Mouse (Mus musculus) CD4-positive, CD25-positive, alpha-beta regulatory T cell, adult 2 months (primary cell): ENCODE data around the gene Pacs1.

Source experiments
- DNase-seq: peaks from one replicate; pipeline ENCODE4 v3.0.0-alpha.2; 2012; ENCODE audit warnings: low read depth, low spot score

The Pacs1 gene

GRCm38 (mm10) chr19:5272801-5273733 lies at the start of gene Pacs1:
TSS of gene Pacs1 (minus strand) at chr19:5273119.
- peak; percentile 95 for DNase-seq

DNA sequence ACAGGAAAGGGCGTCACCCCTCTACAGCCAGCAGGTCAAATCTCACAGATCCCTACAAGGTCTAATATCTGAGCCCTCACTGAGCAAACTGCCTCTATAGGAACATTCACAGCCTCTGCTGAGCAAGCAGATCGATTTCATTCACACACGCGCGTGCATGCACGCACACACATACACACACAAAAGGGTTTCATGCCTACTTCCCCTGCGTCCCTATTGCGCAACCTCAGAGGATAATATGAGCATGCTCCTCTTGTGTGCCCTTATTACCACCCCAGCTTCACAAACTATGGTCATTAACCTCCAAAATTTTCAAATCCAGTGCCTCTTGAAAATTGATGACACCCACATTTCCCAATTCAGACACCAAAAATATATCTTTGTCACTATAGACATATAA lies 40.3 kb upstream of the Pacs1 start:
- DNase-seq, result no peak

- peak; percentile 50 for DNase-seq
These were observed 36.1 kb upstream of the Pacs1 start for GRCm38 (mm10) chr19:5309025-5309424.

DNA sequence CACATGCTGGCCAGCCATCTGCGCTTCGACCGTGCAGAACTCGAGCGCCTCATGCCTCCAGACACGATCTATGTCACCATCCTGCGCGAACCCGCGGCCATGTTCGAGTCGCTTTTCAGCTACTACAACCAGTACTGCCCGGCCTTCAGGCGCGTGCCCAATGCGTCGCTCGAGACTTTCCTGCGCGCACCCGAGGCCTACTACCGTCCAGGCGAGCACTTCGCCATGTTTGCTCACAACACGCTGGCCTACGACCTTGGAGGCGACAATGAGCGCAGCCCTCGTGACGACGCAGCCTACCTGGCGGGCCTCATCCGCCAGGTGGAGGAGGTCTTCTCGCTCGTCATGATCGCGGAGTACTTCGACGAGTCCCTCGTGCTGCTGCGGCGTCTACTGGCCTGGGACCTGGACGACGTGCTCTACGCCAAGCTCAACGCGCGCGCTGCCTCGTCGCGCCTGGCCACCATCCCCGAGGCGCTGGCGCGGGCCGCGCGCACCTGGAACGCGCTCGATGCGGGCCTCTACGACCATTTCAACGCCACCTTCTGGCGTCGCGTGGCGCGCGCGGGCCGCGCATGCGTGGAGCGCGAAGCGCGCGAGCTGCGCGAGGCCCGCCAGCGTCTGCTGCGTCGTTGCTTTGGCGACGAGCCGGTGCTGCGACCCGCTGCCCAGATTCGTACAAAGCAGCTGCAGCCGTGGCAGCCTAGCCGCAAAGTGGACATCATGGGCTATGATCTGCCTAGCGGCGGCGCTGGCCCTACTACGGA lies 34.2 kb upstream of the Pacs1 start:
- DNase-seq, result peak; percentile 64

DNA sequence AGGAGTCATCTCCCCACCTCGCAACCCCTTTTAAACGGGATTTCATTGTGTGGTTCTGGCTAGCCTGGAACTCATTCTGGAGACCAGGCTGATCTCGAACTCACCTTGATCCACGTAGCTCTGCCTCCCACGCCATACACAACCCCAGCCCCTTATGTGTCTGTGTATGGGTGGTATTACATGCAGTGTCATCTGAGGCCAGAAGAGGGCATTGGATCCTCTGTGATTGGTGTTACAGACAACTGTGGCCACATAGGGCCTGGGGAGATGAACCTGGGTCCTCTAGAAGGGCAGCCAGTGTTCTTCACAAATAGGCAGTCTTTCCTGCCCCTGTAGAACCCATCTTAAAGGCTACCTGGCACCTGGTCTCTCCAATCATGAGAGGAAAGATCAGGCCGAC lies 33.4 kb upstream of the Pacs1 start:
- peak; percentile 31 for DNase-seq

DNA sequence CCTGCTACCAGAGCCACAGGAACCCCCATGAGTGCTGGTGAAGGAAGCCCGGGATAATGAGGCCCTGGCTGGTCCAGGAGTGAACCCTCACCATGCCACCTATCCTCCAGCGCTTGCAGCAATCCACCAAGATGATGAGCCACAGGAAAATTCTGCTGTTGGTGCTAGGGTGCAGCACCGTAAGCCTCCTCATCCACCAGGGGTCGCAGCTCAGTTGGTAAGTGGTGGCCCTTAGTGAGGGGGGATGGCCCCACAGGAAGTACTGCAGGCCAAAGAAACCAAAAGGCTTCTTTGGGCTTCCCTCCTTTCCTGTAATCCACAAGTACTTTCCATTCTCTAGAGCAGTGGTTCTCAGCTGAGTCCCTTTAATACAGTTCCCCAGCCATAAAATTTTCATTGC lies 29.5 kb upstream of the Pacs1 start:
- peak; percentile 88 for DNase-seq

DNA sequence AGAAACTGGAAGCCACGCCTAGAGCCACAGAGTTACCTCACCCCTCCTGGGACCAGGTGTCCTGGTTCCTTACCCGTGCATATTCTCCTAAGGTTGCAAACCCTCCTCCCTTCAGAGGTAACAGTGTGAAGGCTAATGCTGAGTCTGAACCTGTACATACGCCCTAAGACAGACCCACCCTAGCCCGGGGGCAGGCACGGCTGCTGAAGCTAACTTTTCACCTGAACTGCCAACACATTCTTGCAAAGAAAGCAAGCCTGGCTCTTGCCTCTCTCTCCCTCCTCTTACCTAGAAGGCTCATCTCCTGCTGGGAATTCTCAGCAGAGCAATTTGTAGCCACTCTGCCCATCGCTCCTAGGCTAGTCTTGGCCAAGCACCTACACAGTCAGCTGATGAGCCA lies 27.7 kb upstream of the Pacs1 start:
- DNase-seq, result no peak

- no peak for DNase-seq
These were observed 25.2 kb upstream of the Pacs1 start, which contains the start of gene Gal3st3 for GRCm38 (mm10) chr19:5297903-5298800. TSS of gene Gal3st3 (plus strand) at chr19:5298331.

DNA sequence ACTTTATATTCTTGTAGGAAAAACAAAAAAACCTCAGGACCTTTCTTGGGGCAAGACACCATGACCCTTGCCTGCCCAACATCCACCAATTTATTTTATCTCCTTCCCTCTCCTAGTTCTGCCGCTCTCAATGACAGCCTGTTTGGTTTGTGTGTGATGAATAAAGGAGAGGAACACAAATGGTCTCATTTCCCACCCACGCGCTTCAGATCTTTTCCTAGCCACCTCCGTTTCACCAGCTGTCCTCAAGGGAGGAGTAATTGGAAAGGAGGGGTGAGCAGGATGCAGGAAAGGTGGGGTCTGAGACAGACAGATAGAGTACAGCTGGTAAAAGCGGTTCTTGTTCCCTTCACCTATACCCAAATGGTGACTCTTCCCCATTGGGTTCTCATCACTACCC lies 23.7 kb upstream of the Pacs1 start:
- no peak for DNase-seq

GRCm38 (mm10) chr19:5295736-5296075 lies 22.8 kb upstream of the Pacs1 start:
- DNase-seq, result no peak

DNA sequence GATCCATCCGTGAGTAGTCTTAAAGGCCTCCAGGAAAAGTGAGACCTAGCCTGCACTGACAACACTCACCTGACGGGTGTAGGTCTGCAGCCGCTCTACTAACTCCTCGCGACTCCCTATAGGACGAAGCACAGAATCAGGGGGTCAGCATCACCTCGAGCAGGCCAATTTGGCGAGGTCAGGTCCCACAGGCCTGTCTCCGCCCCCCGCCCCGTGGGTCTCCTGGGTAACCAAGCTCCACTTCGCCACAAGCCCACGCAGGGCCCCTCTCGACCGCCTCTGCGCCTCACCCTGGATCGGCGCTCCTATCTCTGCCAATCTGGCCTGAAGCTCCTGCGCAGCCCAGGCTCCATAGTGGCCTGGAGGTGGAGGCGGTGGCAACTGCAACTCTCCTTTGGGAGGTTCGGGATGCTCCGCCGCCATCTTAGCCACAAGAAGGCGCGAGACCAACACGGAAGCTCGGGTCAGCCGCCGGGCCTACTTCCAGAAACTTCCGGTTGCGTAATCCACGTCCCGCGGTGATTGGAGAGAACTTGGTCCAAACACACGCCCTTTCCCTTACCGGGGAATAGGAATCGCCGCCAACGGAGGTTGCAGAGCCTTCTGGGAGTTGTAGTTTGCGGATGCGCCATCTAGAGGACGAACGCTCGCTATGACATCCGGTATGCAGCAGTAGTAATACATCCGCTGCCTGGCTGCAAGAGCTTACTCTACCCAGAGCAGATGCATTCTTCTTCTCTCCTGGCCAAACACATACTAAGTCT lies 22.2 kb upstream of the Pacs1 start, which contains the start of gene Sf3b2:
TSS of gene Sf3b2 (minus strand) at position 484 of the 764 bp plus-strand sequence.
- DNase-seq, result peak; percentile 99

DNA sequence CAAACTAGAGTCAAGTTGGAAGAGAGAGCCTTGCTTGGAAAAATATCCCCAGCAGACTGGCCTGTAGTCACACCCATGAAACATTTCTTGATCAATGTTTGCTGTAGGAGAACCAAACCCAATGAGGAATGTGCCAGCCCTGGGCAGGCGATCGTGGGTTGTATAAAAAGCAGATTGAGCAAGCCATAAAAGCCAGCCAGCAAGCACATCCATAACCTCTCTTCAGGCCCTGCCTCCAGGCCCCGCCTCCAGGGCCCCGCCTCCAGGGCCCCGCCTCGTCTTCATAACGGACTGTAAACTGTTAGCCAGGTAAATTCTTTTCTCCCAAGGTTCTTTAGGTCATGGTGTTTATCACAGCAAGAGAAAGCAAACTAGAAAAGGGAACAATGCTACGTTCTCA lies 5.5 kb upstream of the Pacs1 start:
- DNase-seq, result peak; percentile 22

GRCm38 (mm10) chr19:5277140-5277539 lies 4.2 kb upstream of the Pacs1 start:
- DNase-seq, result peak; percentile 56

GRCm38 (mm10) chr19:5276531-5276930 lies 3.6 kb upstream of the Pacs1 start:
- peak; percentile 42 for DNase-seq

- DNase-seq, result no peak
These were observed 2.8 kb upstream of the Pacs1 start for GRCm38 (mm10) chr19:5275736-5276135.

DNA sequence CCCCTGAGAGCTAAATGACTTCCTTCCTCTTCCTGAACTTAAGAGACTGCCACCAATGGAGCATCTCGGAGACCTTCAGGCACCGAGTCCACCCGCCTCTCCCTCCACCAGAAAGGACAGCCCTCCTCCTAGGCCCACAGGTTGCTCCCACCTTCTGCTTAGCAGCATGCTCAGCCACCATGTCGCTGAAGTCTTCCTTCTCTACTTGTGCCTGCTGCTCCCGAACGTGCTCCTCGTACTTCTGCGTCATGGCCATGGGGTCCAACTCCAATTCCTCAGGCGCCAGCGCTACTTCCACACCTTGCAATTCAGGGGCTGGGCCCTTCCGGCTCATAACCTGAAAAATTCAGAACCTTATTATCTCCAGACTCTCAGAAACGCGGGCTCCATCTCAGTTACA lies 1.7 kb upstream of the Pacs1 start:
- no peak for DNase-seq

GRCm38 (mm10) chr19:5273916-5274315 lies 997 bp upstream of the Pacs1 start:
- peak; percentile 33 for DNase-seq

DNA sequence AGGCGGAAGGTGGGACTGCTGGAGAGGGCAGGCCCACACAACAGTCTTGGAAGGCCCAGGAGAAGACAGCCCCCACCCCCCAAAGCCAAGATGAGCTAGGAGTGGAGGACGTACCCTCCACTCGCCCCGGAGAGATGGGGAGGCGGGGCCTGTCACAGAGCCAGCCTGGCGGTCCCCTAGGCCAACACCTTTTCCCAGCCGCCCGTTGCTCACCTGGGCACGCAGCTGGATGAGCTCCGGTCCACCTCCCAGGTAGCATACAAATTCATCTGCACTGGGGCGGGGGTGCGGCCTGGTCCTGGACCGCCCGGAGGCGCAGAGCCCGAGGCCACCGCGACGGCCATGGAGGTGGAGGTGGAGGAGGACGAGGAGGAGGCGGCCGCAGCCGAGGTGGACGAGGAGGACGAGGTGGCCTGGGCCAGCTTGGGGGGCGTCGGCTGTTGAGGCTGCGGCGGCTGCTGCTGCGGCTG lies 558 bp downstream of the Pacs1 start:
- peak; percentile 51 for DNase-seq

- DNase-seq, result no peak
These were observed 1.5 kb downstream of the Pacs1 start for GRCm38 (mm10) chr19:5271430-5271829.

DNA sequence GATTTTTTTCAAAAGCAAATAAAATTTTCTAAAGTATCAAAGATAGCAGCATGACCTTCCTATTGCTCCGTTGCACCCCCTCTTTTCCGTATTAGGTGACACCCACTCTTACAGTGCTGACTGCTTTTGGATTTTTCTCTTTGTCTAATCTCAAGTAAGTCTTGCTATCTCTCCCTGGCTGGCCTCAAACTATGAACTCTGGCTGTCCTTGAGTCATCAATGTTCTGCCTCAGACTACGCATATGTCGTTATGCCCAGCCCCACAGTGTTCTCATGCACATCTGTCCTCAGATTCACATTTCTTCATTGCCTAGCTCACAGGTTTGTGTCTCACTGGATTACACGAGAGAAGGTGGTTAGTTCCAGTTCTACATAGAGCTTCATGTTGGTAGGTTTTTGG lies 3.5 kb downstream of the Pacs1 start:
- no peak for DNase-seq

DNA sequence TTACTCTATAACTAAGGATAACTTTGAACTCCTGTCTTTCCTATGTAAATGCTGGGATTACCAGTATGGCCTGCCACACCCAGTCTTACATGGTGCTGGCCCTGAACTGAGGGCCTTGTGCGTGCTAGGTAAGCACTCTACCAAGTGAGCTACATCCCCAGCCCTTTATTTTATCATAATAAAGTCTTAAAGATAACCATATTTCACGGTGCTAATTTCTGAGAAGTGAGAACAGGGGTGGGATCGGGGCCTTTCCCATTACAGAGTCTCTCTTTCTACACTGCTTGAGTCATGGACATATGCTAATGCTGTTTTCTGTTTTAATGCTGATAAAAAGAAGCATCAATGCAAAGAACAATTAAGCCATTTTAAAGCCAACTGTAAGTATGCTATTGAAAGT lies 4.0 kb downstream of the Pacs1 start:
- DNase-seq, result no peak
